20 mouse cellular contexts compared by ENCODE assay signal in genomic region chr17:42912193-42912592, GRCm38 (mm10). TPM values are rescaled to one million over a fixed set of nuclear protein-coding genes. Genes with fewer than 3 reads are reported as not detected.
DNase-seq lines count a peak whose midpoint lies in the region; ATAC-seq and TF ChIP-seq lines count a peak whose summit lies in the region.
"Had no signal": no experiment of that assay in that cellular context is flagged by ENCODE, and none has a peak within 500 bp of the region (broad histone marks: within the 10 kb centered on the region; RNA-seq: fewer than 3 reads in every experiment).

No protein-coding gene starts in this region.

- no peak for TF ChIP-seq CTCF in intestine, postnatal 0 days (IDR thresholded peaks at IDR 0.05; ENCODE audit: low read depth)

- intact Hi-C loops in gastrocnemius, postnatal 36 days (cut with DNase I): no loop called here

- DNase-seq in lung, postnatal 4 days: no peak
- DNase-seq in liver, embryonic 13.5 days: no peak
- DNase-seq in hindbrain, embryonic 10.5 days (ENCODE audit: low spot score): no peak
- DNase-seq in gastrocnemius, postnatal 36 days: no peak
- DNase-seq: adrenal gland, postnatal 36 days; cerebellum, postnatal 10 days; heart, adult 11 months; layer of hippocampus, postnatal 36 days; right cerebral cortex, postnatal 25 days; thymus, postnatal 14 days had no signal

- H3K9ac ChIP-seq in lung, embryonic 15.5 days: no peak overlapping the region
- H3K9ac ChIP-seq in liver, embryonic 13.5 days: no peak overlapping the region
- H3K9ac ChIP-seq in intestine, postnatal 0 days (ENCODE audit: low read depth, low read length): no peak overlapping the region
- H3K9ac ChIP-seq: heart, embryonic 15.5 days; hindbrain, embryonic 14.5 days; midbrain, embryonic 15.5 days; stomach, embryonic 15.5 days had no signal

- no peaks in the 10 kb centered on the region for H3K9me3 ChIP-seq in lung, embryonic 15.5 days
- H3K9me3 ChIP-seq in liver, embryonic 13.5 days (replicated peaks): no peaks in the 10 kb centered on the region
- H3K9me3 ChIP-seq in intestine, postnatal 0 days (ENCODE audit: control insufficient read depth): no peaks in the 10 kb centered on the region
- H3K9me3 ChIP-seq in hindbrain, embryonic 10.5 days: no peaks in the 10 kb centered on the region
- H3K9me3 ChIP-seq: heart, embryonic 15.5 days; limb, embryonic 10.5 days; midbrain, embryonic 15.5 days; stomach, embryonic 15.5 days had no signal

- no peaks in the 10 kb centered on the region for H3K27me3 ChIP-seq in lung, embryonic 15.5 days
- H3K27me3 ChIP-seq in liver, embryonic 13.5 days: no peaks in the 10 kb centered on the region
- no peaks in the 10 kb centered on the region for H3K27me3 ChIP-seq in intestine, postnatal 0 days (replicated peaks; ENCODE audit: control insufficient read depth, insufficient read depth, low read length)
- H3K27me3 ChIP-seq in hindbrain, embryonic 10.5 days (ENCODE audit: insufficient read depth, poor library complexity, severe bottlenecking): no peaks in the 10 kb centered on the region
- H3K27me3 ChIP-seq: heart, embryonic 15.5 days; midbrain, embryonic 15.5 days; stomach, embryonic 15.5 days had no signal

- H3K4me2 ChIP-seq in lung, embryonic 15.5 days: no peak overlapping the region
- H3K4me2 ChIP-seq in liver, embryonic 13.5 days: no peak overlapping the region
- H3K4me2 ChIP-seq in intestine, postnatal 0 days (replicated peaks; ENCODE audit: low read depth): no peak overlapping the region
- H3K4me2 ChIP-seq: heart, embryonic 15.5 days; hindbrain, embryonic 14.5 days; midbrain, embryonic 15.5 days; stomach, embryonic 15.5 days had no signal

- H3K27ac ChIP-seq in lung, embryonic 15.5 days: peak overlapping the region; percentile 45; the same call in 1 of the 2 replicates
- peak overlapping the region; percentile 53 for H3K27ac ChIP-seq in liver, embryonic 13.5 days
- H3K27ac ChIP-seq in intestine, postnatal 0 days (ENCODE audit: low read depth, low read length): no peak overlapping the region
- H3K27ac ChIP-seq in hindbrain, embryonic 10.5 days: no peak overlapping the region
- H3K27ac ChIP-seq: heart, embryonic 15.5 days; hindbrain, embryonic 14.5 days; limb, embryonic 10.5 days; midbrain, embryonic 15.5 days; stomach, embryonic 15.5 days had no signal

- 52% methylated on average over 6 of the region's 6 CpGs for WGBS in lung, embryonic 15.5 days
- WGBS in liver, embryonic 13.5 days (ENCODE audit: insufficient replicate concordance): 47% methylated on average over 6 of the region's 6 CpGs
- WGBS in intestine, postnatal 0 days: 58% methylated on average over 6 of the region's 6 CpGs
- WGBS in hindbrain, embryonic 10.5 days: 77% methylated on average over 6 of the region's 6 CpGs

- ATAC-seq in lung, embryonic 15.5 days (ENCODE audit: borderline replicate concordance, extremely low read depth, low FRiP score, low TSS enrichment): no peak
- peak; percentile 35; the same call in 1 of the 2 replicates for ATAC-seq in granulocyte monocyte progenitor cell, adult 5-6 weeks (replicated peaks; ENCODE audit: poor library complexity, severe bottlenecking)
- peak; percentile 47; the same call in 1 of the 2 replicates for ATAC-seq in liver, embryonic 13.5 days (ENCODE audit: low read depth)
- ATAC-seq in neutrophil, adult 5-6 weeks (ENCODE audit: extremely low read depth, insufficient number of reproducible peaks, low FRiP score, poor library complexity, severe bottlenecking): 0 out of 2 replicates have a peak, but pooled peaks have one; percentile 44
- no peak for ATAC-seq in intestine, postnatal 0 days
- ATAC-seq: forebrain, embryonic 14.5 days; midbrain, embryonic 15.5 days had no signal

- H3K4me1 ChIP-seq in lung, embryonic 15.5 days: 0 out of 2 replicates have a peak, but pooled peaks cover 8% of the 10 kb centered on the region
- peaks cover 3% of the 10 kb centered on the region; the same call in 1 of the 2 replicates for H3K4me1 ChIP-seq in liver, embryonic 13.5 days (replicated peaks)
- H3K4me1 ChIP-seq in intestine, postnatal 0 days (replicated peaks; ENCODE audit: control insufficient read depth, insufficient read depth, low read length): no peaks in the 10 kb centered on the region
- no peaks in the 10 kb centered on the region for H3K4me1 ChIP-seq in hindbrain, embryonic 10.5 days (replicated peaks)
- H3K4me1 ChIP-seq: heart, embryonic 15.5 days; limb, embryonic 10.5 days; midbrain, embryonic 15.5 days; stomach, embryonic 15.5 days had no signal

- H3K36me3 ChIP-seq in lung, embryonic 15.5 days: no peaks in the 10 kb centered on the region
- no peaks in the 10 kb centered on the region for H3K36me3 ChIP-seq in liver, embryonic 13.5 days
- no peaks in the 10 kb centered on the region for H3K36me3 ChIP-seq in intestine, postnatal 0 days (ENCODE audit: control insufficient read depth, insufficient read depth)
- no peaks in the 10 kb centered on the region for H3K36me3 ChIP-seq in hindbrain, embryonic 10.5 days
- H3K36me3 ChIP-seq: heart, embryonic 15.5 days; limb, embryonic 10.5 days; midbrain, embryonic 15.5 days; stomach, embryonic 15.5 days had no signal

- no peak overlapping the region for H3K4me3 ChIP-seq in lung, embryonic 15.5 days
- no peak overlapping the region for H3K4me3 ChIP-seq in liver, embryonic 13.5 days (replicated peaks)
- H3K4me3 ChIP-seq in intestine, postnatal 0 days (ENCODE audit: low read depth, low read length): no peak overlapping the region
- no peak overlapping the region for H3K4me3 ChIP-seq in hindbrain, embryonic 10.5 days
- H3K4me3 ChIP-seq: heart, embryonic 15.5 days; limb, embryonic 10.5 days; midbrain, embryonic 15.5 days; stomach, embryonic 15.5 days had no signal

RNA-seq across cellular contexts. Expression of gene Cd2ap, which starts 35.7 kb away (rescaled TPM):
- 28.1 and 29.6 TPM in 2 replicates for polyA plus RNA-seq in lung, embryonic 15.5 days (2015; fragmentation: Nextera tagmentation; extraction: Ambion mirVana)
- total RNA-seq in granulocyte monocyte progenitor cell, adult 5-6 weeks (2014; fragmentation: Nextera tagmentation): 13.4 and 14.4 TPM in 2 replicates
- total RNA-seq in granulocyte monocyte progenitor cell, adult 5-6 weeks (2017): 10.6 and 12.1 TPM in 2 replicates
- 8.8 and 10.2 TPM in 2 replicates for polyA plus RNA-seq in liver, embryonic 13.5 days (2015; fragmentation: Nextera tagmentation; extraction: Ambion mirVana)
- total RNA-seq in neutrophil, adult 5-6 weeks (2017): 76.0 and 82.7 TPM in 2 replicates
- 37.4 and 42.6 TPM in 2 replicates for polyA plus RNA-seq in intestine, postnatal 0 days (2015; fragmentation: Nextera tagmentation; extraction: Ambion mirVana)
- 7.9 and 12.5 TPM in 2 replicates for polyA plus RNA-seq in hindbrain, embryonic 10.5 days (2016; fragmentation: Nextera tagmentation; extraction: Ambion mirVana)
- total RNA-seq in gastrocnemius, postnatal 36 days (2021): 10 to 100 TPM; 12.4 to 13.4 TPM

Comparison
In these comparisons a context has a peak if more than half of its experiments do, and no peak if none do; other contexts are left out.
1. ATAC-seq: peak in granulocyte monocyte progenitor cell, adult 5-6 weeks (single experiment), liver, embryonic 13.5 days (single experiment) and neutrophil, adult 5-6 weeks (single experiment); none in lung, embryonic 15.5 days (single experiment) and intestine, postnatal 0 days (single experiment).
2. H3K27ac ChIP-seq: peak in lung, embryonic 15.5 days (single experiment) and liver, embryonic 13.5 days (single experiment); none in intestine, postnatal 0 days (single experiment) and hindbrain, embryonic 10.5 days (single experiment).